Comparison of ENCODE assay signal across 8 mouse cellular contexts in the genomic region with DNA sequence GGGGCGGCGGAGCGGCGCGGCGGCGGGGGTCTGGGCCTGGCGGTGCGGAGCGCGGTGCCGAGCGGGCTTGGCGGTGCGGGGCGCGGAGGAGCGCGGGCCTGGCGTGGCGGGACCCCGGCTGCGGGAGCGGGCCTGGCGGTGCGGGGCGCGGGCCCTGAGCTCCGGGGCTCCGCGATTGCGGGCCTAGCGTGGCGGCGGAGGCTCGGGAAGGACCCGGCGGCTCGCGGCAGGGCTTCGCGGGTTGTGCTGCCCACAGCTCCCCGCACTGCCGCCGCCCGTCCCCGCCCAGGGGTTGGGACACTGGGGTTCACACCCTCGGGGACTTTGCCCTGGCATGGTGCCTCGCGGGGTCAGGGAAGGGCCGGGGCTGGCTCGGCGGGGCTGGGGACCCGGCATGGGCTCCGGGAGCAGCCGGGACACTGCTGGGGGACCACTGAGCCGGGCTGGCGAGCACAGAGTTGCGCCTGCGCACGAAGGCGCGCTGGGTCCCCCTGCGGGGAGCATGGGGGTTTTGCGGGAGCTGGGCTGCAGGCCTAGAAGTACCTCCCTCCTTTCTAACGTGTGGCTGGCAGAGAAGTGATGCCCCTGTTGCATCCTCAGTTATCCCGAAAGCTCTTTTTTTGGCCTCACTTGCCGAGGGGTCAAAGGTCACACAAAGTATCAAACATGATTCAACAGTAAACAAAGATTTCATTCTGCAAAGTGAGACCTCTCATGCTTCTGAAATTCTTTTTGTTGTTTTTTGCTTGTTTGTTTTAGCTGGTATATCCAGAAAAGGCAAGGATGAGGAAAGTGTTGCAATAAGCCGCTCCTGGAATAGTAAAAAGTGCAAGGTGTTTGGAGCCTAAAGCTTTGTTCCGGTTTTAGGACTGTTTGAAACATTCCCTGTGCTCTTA. TPM values are rescaled to one million over a fixed set of nuclear protein-coding genes. Genes with fewer than 3 reads are reported as not detected.
DNase-seq lines count a peak whose midpoint lies in the region; ATAC-seq lines count a peak whose summit lies in the region.

TSS of gene Slc35d1 (minus strand) at position 240 of the 896 bp plus-strand sequence.

- peak; percentile 83 for DNase-seq in Muller cell, postnatal 12 days (ENCODE audit: inconsistent ontology term)
- peak; percentile 77 for DNase-seq in cerebellum, adult 8-10 months
- peak; percentile 89 for DNase-seq in hindbrain, embryonic 10.5 days (ENCODE audit: low spot score)
- peak; percentile 83 to 85 for DNase-seq in layer of hippocampus, postnatal 14 days (ENCODE audit: low spot score in 2 of 2)
- DNase-seq in lung, postnatal 10 days = peak; percentile 85
- peak; percentile 25 for DNase-seq in retina, adult 2 months (ENCODE audit: low read depth, low spot score)
- peak; percentile 86 for DNase-seq in thymus, postnatal 25 days

- peak within 1 kb of the TSS; percentile 81 for H3K4me3 ChIP-seq in hindbrain, embryonic 10.5 days

- peaks cover 27% of the 10 kb centered on the region for H3K4me1 ChIP-seq in hindbrain, embryonic 10.5 days (replicated peaks)

- peak; percentile 85 for ATAC-seq in frontal cortex, adult (ENCODE audit: low TSS enrichment)

- peak within 1 kb of the TSS; percentile 98 for H3K27ac ChIP-seq in hindbrain, embryonic 10.5 days

- 6% methylated on average over 65 of the region's 70 CpGs for WGBS in hindbrain, embryonic 10.5 days

- no peaks in the 10 kb centered on the region for H3K9me3 ChIP-seq in hindbrain, embryonic 10.5 days

- peaks cover 13% of the 10 kb centered on the region for H3K36me3 ChIP-seq in hindbrain, embryonic 10.5 days

- H3K27me3 ChIP-seq in hindbrain, embryonic 10.5 days (ENCODE audit: insufficient read depth, poor library complexity, severe bottlenecking) = no peaks in the 10 kb centered on the region

RNA-seq across cellular contexts. Expression of gene Slc35d1, which starts in this region (rescaled TPM):
- 8.0 and 10.2 TPM in 2 replicates for polyA plus RNA-seq in hindbrain, embryonic 10.5 days (2016; fragmentation: Nextera tagmentation; extraction: Ambion mirVana)
- 10 to 100 TPM; 14.3 to 14.9 TPM for total RNA-seq in layer of hippocampus, postnatal 14 days (2021)

Comparison
In these comparisons a context has a peak if more than half of its experiments do, and no peak if none do; other contexts are left out.
1. Peak in every context shown above with its lines: DNase-seq, ATAC-seq, H3K4me3 ChIP-seq and H3K27ac ChIP-seq.
2. DNase-seq: peak in every context shown above with its lines; median percentile 89 in hindbrain, embryonic 10.5 days; 86 in thymus, postnatal 25 days; 85 in lung, postnatal 10 days; 84 in layer of hippocampus, postnatal 14 days; 83 in Muller cell, postnatal 12 days; 77 in cerebellum, adult 8-10 months; 25 in retina, adult 2 months.